Mouse (Mus musculus): ENCODE data around the gene Cpd.

Cpd gene

GRCm38 (mm10) chr11:76773811-76774210 is 73.0 kb downstream of the Cpd start:
- DNase-seq, result no peak

DNA sequence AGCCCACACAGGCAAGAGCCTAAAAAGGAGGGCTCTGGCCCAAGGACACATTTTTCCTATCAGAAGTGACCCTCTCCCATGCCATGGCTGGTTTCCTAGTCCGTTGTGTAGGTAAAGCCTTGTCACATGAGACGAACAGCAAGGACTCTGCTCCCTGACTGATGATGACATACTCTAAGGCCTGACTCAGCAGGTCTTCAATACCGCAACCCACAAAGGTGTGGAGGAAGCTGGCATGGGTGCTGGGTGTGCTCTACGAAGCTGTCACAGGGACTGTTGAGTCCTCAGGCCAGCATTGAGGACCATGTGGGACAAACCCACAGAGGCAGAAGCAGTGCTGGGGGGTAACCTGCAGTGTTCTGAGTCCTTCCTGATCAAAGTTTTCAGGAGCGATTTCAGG is 76.3 kb downstream of the Cpd start:
- no peak for DNase-seq

DNA sequence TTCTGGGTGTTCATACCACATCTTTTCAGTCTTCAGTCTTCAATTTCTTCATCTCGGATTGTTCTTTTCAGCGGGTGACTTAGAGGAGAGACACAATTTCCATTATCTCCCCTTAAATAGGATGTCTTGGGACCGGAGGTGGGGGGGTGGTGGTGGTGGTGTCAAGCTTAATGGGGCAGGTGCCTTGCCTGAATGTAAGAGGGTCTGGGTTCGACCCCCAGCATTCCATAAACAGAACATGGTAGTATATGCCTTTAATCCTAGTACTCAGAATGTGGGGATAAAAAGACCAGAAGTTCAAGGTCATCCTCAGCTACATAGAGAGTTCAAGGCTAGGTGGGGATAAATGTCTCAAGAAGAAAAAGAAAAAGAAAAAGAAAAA is 83.1 kb downstream of the Cpd start:
- DNase-seq, result no peak

DNA sequence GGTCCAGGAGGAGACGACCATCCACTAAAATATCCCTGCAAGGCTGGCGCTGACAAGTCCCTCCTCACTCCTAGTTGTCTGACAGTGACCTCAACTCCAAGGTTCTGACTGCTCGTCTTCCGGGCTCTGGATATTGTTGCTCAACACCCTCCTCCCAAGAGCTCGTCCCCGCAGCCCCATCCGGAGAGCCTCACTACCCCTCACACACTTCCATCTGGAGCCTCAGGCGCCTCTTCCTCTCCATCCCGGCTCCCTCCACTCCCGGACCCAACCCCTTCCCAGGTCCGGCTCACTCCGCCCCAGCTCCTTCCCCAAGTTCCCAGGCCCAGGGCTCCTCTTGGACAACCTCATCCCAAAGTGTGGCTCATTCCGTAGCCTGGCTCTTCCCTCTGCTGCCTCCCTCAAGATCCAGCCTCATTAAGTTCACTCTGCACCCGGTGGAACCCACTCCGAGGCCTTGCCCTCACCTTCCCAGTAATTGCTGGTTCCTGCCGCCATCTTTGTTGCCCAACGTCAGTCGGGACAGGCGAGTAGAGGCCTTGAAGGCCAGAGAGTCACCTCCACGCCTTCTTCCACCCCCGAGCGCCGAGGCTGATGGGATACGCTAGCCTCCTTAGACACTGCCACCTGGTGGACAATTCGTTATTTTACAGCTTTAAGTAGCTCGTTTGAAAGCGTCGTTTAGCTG is 83.6 kb downstream of the Cpd start, which contains the start of gene Gosr1:
Gene Gosr1, minus strand, starts transcription at position 527 of the 688 bp plus-strand sequence.
- peak; percentile 97 for DNase-seq

GRCm38 (mm10) chr11:76752276-76752675 is 94.5 kb downstream of the Cpd start:
- no peak for DNase-seq

DNA sequence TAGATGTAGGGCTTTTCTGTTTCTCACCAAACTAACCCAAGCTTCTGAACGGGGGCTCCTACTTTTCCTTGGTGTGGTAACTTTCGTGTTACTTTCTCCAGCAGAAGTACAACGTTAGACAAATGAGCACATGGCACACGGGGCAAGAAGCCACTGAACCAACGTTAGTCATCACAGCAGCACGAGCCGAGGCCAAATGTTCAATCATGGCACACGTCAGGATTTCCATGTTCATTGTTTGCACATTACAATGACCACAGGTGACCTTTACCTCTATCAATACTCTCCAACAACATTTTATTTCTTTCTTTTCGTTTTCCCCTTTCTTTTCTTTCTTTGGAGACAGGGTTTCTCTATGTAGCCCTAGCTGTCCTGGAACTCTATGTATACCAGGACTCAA is 98.0 kb downstream of the Cpd start:
- DNase-seq, result no peak

GRCm38 (mm10) chr11:76745921-76746320 is 100.9 kb downstream of the Cpd start:
- no peak for DNase-seq

DNA sequence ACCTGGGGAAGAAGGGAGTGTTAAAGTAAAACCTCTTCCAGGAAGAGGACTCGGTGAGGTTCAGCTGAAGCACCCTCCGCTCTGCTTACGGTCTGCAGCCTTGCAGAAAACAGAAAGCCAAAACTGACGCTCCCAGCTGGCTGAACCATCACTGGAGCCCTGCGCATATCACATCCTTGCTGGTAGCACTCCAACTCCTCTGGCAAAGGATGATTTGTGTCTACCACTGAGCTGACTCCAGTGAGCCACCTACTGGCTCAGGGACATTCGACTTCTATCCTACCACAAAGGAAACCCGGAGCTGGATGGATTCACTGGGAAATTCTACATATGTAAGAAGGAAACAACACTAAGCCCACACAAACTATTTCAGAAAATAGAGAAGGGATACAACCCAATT is 102.3 kb downstream of the Cpd start:
- DNase-seq, result peak; percentile 9

- no peak for DNase-seq
Measured at GRCm38 (mm10) chr11:76742511-76742910, 104.3 kb downstream of the Cpd start.

DNA sequence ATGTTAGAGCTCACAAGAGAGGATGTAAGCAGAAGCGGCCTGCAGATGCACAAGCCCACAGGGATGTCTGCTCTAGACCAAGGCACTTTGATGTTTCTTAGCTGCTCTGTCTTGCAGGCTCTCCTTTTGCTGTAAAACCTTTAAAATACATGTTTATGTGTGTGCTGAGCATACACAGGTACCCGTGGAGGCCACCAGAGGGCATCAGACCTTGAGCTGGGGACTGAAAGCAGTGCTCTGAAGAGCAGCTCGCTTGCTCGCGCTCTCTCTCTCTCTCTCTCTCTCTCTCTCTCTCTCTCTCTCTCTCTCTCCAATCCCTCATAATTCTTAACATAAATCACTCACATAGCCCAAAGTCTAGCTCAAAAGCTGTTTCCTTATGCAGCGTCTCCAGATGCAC is 107.7 kb downstream of the Cpd start:
- peak; percentile 47 for DNase-seq

- no peak for DNase-seq
Measured at GRCm38 (mm10) chr11:76735753-76736324, 111.0 kb downstream of the Cpd start.

GRCm38 (mm10) chr11:76734560-76734959 is 112.3 kb downstream of the Cpd start:
- DNase-seq, result no peak

DNA sequence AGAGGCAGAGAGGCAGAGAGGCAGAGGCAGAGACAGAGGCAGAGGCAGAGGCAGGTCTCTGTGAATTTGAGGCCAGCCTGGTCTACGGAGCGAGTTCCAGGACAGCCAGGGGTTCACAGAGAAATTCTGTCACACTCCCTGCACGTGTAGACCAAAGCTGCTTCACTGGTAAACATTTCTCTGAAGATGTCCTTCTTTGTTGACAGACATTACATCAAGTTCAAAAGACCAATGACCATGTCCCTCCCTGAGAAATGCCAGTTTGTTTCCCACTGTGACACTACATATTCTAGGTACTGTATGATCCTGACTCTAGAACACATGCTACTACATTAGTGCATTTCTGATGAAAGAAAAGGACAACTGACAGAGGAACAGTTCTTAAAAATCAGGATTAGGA is 116.2 kb downstream of the Cpd start:
- no peak for DNase-seq

Data from embryo, embryonic 11 days (tissue).